Mouse (Mus musculus) ES-E14 (cell line): ENCODE measurements around the gene Tnik.

Experiments
- CHD2 ChIP-seq: IDR thresholded peaks from 2 replicates; pipeline ENCODE4 v1.6.1; 2014; ENCODE audit warnings: mild to moderate bottlenecking, low read depth, low read length, inconsistent platforms
- HCFC1 ChIP-seq: IDR thresholded peaks from 2 replicates; pipeline ENCODE4 v1.6.1; 2012; ENCODE audit warnings: low read length, inconsistent platforms, borderline replicate concordance; ENCODE audit not compliant: insufficient read depth
- MAFK ChIP-seq: IDR thresholded peaks from 2 replicates; pipeline ENCODE4 v1.6.1; 2014; ENCODE audit warnings: mild to moderate bottlenecking, low read depth, low read length, inconsistent platforms; ENCODE audit not compliant: insufficient read depth
- ZC3H11A ChIP-seq: IDR thresholded peaks from 2 replicates; pipeline ENCODE4 v1.6.1; 2012; ENCODE audit warnings: low read depth, mild to moderate bottlenecking, inconsistent platforms, low read length, borderline replicate concordance
- ZNF384 ChIP-seq: IDR thresholded peaks from 2 replicates; pipeline ENCODE4 v1.6.1; 2012; ENCODE audit warnings: low read depth, low read length, inconsistent platforms

- no peak for TF ChIP-seq ZC3H11A
- no peak for TF ChIP-seq CHD2
- TF ChIP-seq MAFK = no peak
- no peak for TF ChIP-seq ZNF384
- no peak for TF ChIP-seq HCFC1
Measured at GRCm38 (mm10) chr3:28232885-28233284, 30.1 kb upstream of the Tnik start.
